Mouse (Mus musculus): Measurements from ENCODE around the gene Msh6. TPM values are rescaled to one million over a fixed set of nuclear protein-coding genes. Genes with fewer than 3 reads are reported as not detected.

Msh6 gene
- polyA plus RNA-seq, 1 experiment from 2014 or later: 28.6 TPM

DNA sequence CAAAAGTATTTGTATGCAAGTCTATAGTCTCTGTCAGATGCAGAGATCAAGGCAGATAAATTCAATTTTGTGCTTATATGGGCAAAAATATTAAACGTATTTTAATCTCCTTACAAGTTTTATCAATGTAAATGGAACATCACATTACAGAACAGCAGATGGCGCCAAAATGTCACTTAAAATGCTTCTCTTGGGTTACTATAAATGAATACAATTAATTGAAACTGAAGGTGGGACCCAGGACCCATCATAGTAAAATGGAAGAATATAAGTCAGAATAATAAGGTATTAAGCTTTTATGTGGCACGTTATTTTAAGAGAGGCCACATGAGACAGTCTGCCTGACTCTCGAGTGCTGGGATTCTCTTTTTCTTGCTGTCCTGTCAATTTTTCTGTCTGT lies 50.4 kb downstream of the Msh6 start:
- Histone ChIP-seq H3K27ac (replicated peaks) (no peak overlapping the region), H3K4me1 (peaks cover 24% of the 10 kb centered on the region), H3K4me3 (no peak overlapping the region), H3K9me3 (no peaks in the 10 kb centered on the region), H3K4me2 (no peak overlapping the region), H3K36me3 (no peaks in the 10 kb centered on the region), H3K27me3 (replicated peaks) (no peaks in the 10 kb centered on the region), H3K9ac (no peak overlapping the region)
- no peak for ATAC-seq (ENCODE audit: extremely low read depth, insufficient number of reproducible peaks, low FRiP score, low TSS enrichment)
- 38% methylated on average over 4 of the region's 4 CpGs for WGBS

DNA sequence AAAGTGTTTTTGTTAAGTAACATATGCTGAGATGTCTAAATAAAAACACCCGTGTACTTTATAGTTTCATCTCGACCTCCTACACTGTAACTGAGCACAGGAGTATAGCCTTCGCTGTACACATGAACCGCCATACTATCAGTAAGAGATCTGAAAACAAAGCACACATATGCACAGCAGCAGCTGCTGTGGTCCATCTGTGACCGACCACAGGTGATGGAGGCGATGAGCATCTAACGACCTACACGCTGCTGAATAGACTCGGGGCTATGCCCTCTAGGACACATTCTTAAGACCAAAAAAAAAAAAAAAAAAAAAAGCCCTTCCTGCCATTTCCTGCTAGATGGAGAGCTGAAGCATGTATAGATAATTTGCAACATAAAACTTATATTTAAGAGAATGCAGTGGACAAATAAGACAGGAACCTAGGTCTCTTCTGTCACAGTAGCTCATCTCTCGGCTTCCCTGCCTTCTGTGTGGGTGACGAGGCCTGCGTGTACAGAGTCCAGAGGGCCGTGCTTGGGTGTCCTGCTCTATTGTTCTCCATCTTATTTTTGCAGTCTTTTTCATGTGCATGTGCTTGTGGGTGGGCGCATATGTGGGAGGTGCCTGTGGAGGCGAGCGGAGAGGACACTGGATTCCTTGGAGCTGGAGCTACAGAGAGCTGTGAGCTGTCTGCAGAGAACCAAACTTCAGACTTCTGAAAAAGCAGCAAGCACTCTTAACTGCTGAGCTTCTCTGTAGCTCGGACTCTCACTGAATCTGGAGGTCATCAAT lies 54.5 kb downstream of the Msh6 start:
- no peak overlapping the region for H3K9ac ChIP-seq
- no peak for ATAC-seq (ENCODE audit: extremely low read depth, insufficient number of reproducible peaks, low FRiP score, low TSS enrichment)
- no peak overlapping the region for H3K4me2 ChIP-seq
- H3K36me3 ChIP-seq: no peaks in the 10 kb centered on the region
- no peak overlapping the region for H3K27ac ChIP-seq (replicated peaks)
- H3K4me1 ChIP-seq: peaks cover 36% of the 10 kb centered on the region
- 83% methylated on average over 17 of the region's 17 CpGs for WGBS
- H3K4me3 ChIP-seq: no peak overlapping the region
- no peaks in the 10 kb centered on the region for H3K9me3 ChIP-seq
- no peaks in the 10 kb centered on the region for H3K27me3 ChIP-seq (replicated peaks)

DNA sequence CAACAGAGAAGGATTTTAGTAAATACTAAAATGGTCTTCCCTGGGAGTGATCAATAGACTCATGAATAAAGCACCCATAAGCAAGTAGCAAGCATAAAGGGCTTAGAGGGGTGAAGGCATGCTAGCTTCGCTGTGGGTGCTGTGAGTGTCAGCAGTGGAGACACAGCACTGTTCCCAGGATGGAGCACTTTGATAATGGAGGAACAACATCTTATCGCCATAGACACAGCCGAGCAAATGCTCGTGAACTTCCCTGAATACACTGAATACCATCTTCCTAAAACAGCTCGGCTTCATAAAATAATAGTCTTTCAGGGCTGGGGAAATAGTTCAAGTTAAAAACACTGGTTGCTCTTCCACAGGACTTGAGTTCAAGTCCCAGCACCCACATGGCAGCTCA lies 56.9 kb downstream of the Msh6 start:
- ATAC-seq (ENCODE audit: extremely low read depth, insufficient number of reproducible peaks, low FRiP score, low TSS enrichment): no peak
- no peaks in the 10 kb centered on the region for H3K36me3 ChIP-seq

DNA sequence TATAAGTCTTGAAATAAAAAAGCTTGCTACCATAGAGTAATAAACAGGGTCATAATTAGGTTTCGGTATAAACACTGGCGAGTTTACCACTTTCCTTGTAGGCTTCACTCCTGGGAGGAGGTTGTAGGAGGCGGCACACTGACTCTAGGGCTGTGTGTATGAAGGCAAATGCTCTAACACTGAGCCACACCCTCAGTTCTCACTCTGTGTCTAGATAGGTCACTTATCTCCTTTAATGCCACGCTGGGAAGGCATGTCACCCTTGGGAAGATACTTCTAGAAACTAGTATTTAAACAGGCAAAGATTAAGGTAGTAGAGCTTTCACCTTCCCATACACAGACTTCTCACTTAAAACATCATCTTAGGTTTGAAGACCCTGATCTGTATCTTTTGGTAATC lies 59.6 kb downstream of the Msh6 start:
- Histone ChIP-seq H3K27ac (replicated peaks) (no peak overlapping the region), H3K9me3 (no peaks in the 10 kb centered on the region), H3K4me2 (no peak overlapping the region), H3K4me1 (peaks cover 31% of the 10 kb centered on the region), H3K27me3 (replicated peaks) (no peaks in the 10 kb centered on the region), H3K4me3 (no peak overlapping the region), H3K36me3 (no peaks in the 10 kb centered on the region), H3K9ac (no peak overlapping the region)
- WGBS: 67% methylated on average over 4 of the region's 4 CpGs
- ATAC-seq (ENCODE audit: extremely low read depth, insufficient number of reproducible peaks, low FRiP score, low TSS enrichment): no peak

More for the DNA sequence above, 56.9 kb downstream of the Msh6 start:
- Histone ChIP-seq H3K4me3 (no peak overlapping the region), H3K27ac (replicated peaks) (no peak overlapping the region), H3K4me1 (peaks cover 33% of the 10 kb centered on the region), H3K9ac (no peak overlapping the region), H3K9me3 (no peaks in the 10 kb centered on the region), H3K27me3 (replicated peaks) (no peaks in the 10 kb centered on the region), H3K4me2 (no peak overlapping the region)
- 63% methylated on average over 5 of the region's 5 CpGs for WGBS

Other genes with a start within 250 kb of the Msh6 start
- not detected in 2 replicates for gene Kcnk12, start 177.1 kb upstream of the Msh6 start, polyA plus RNA-seq (2015; fragmentation: Nextera tagmentation; extraction: Ambion mirVana)
- not detected in 2 replicates for gene Rpl36-ps4, start 54.1 kb upstream of the Msh6 start, polyA plus RNA-seq (2015; fragmentation: Nextera tagmentation; extraction: Ambion mirVana)
- gene Fbxo11, start 90.2 kb downstream of the Msh6 start, polyA plus RNA-seq (2015; fragmentation: Nextera tagmentation; extraction: Ambion mirVana): 9.8 and 9.9 TPM in 2 replicates